Mouse (Mus musculus) midbrain, embryonic 10.5 days (tissue): ENCODE results near the gene Grm1. TPM values are rescaled to one million over a fixed set of nuclear protein-coding genes. Genes with fewer than 3 reads are reported as not detected.
"Not testable (repeated sequence)": the region's sequence is repeated elsewhere in the genome, so short reads cannot be mapped to it uniquely, and the experiment has no call there.

Experiments used
- DNase-seq: peaks from one replicate; pipeline ENCODE4 v3.0.0-alpha.2; 2017; ENCODE audit warnings: low spot score
- H3K27ac ChIP-seq: fragments of 300-500 bp; sonication (generic); replicated peaks from 2 replicates; pipeline ENCODE4 v1.5.1; 2016; ENCODE audit warnings: mild to moderate bottlenecking
- H3K27me3 ChIP-seq: fragments of 300-500 bp; sonication (generic); 2 replicates; pipeline ENCODE4 v1.6.1; 2016; ENCODE audit warnings: low read depth, mild to moderate bottlenecking; ENCODE audit not compliant: poor library complexity, severe bottlenecking
- H3K36me3 ChIP-seq: fragments of 300-500 bp; sonication (generic); 2 replicates; pipeline ENCODE4 v1.6.1; 2016; ENCODE audit warnings: mild to moderate bottlenecking, moderate library complexity
- H3K4me1 ChIP-seq: fragments of 300-500 bp; sonication (generic); 2 replicates; pipeline ENCODE4 v1.6.1; 2016
- H3K4me3 ChIP-seq: fragments of 300-500 bp; sonication (generic); 2 replicates; pipeline ENCODE4 v1.5.1; 2016; ENCODE audit warnings: mild to moderate bottlenecking, moderate library complexity
- H3K9me3 ChIP-seq: fragments of 300-500 bp; sonication (generic); replicated peaks from 2 replicates; pipeline ENCODE4 v1.6.1; 2016; ENCODE audit warnings: mild to moderate bottlenecking
- WGBS: fragments of 180-500 bp; shearing (Covaris S2); methylation state at CpG from one replicate; pipeline ENCODE4 v1.1.7; 2016; 5-methylcytosine and 5-hydroxymethylcytosine counted together
- polyA plus RNA-seq: library from polyadenylated mRNA; unstranded; fragments of >200 nt; fragmentation: Nextera tagmentation; extraction: Ambion mirVana; gene quantifications from 2 replicates; pipeline ENCODE4 v1.2.1, GENCODE M21; 2016

Grm1 gene
- 0.01 and 0.09 TPM in 2 replicates for polyA plus RNA-seq

DNA sequence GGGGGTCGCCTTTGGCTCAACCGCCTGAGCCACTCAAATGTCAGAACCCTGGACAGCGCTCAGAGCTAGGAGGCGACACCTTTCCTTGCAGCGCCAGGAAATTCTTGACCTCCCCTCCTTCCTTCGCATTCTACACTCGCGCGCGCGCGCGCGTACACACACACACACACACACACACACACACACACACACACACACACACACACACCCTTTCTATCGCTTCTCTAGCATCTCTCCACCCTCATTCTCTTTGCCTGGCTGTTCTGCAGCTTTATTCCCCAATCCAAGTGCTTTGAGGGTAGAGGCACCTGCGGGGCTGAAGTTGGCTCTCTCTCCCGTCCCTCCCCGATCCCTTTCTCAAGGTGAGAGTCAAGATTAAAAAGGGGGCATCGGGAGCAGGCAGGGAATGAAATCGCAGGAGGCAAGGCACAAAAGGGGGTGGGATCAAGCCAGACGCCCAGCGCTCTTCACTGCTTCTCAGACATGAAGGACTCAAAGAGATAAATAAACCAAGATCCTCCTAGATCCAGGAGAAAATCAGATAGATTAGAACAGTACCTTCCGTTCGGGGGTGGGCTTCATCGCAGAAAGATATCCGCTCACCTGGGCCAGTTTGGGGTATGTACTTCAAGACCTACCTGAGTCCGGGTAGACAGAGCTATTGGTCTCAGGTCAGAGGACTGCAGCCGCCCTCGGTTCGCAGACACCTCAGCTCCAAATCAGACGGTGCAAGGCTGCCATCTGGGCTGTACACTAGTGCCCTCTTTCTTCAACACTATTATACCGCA is at the start of gene Grm1:
Grm1 (minus strand) TSS at position 746 of the 788 bp plus-strand sequence.
- Histone ChIP-seq H3K4me3 (peak within 1 kb of the TSS; percentile 41), H3K27me3 (peaks cover 45% of the 10 kb centered on the region)
- 2% methylated on average over 26 of the region's 32 CpGs for WGBS

GRCm38 (mm10) chr10:11121781-11122180 is 39.6 kb upstream of the Grm1 start:
- WGBS: 90% methylated on average over 2 of the region's 2 CpGs

More for the DNA sequence above, at the start of gene Grm1:
- Histone ChIP-seq H3K9me3 (no peaks in the 10 kb centered on the region), H3K4me1 (peaks cover 23% of the 10 kb centered on the region), H3K36me3 (no peaks in the 10 kb centered on the region), H3K27ac (no peak within 1 kb of the TSS)
- DNase-seq: peak; percentile 57

DNA sequence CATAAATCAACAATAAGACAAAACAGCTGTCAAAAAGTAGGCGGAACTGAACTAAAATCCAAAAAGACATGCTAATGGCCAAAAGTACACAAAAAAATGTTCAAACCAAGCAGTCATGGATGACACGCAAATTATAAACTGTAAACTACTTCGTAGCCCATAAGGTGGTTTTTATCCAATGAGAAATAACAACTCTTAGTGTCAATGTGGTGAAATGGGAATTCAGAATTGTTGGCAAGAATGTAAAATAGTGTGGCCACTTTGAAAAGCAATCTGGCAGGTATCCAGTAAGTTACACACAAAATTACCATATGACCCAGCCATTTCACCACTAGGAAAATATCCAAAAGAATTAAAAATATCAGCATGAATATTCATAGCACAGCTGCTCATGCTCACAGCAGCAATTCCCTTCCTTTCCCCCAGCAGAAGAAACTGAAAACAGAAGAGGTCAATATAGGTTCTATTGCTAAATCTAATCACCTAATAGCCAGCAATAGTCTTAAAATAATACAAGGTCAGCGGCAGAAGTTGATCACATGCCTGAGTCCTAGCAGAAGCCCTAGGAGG is 16.4 kb upstream of the Grm1 start:
- no peaks in the 10 kb centered on the region for H3K4me1 ChIP-seq
- no peak overlapping the region for H3K4me3 ChIP-seq
- no peaks in the 10 kb centered on the region for H3K36me3 ChIP-seq
- no peaks in the 10 kb centered on the region for H3K27me3 ChIP-seq
- WGBS: 92% methylated on average over 4 of the region's 4 CpGs
- H3K27ac ChIP-seq: no peak overlapping the region
- no peak for DNase-seq
- no peaks in the 10 kb centered on the region for H3K9me3 ChIP-seq

More at GRCm38 (mm10) chr10:11121781-11122180, 39.6 kb upstream of the Grm1 start:
- H3K27ac ChIP-seq: no peak overlapping the region
- H3K27me3 ChIP-seq: no peaks in the 10 kb centered on the region
- no peaks in the 10 kb centered on the region for H3K9me3 ChIP-seq
- H3K36me3 ChIP-seq: no peaks in the 10 kb centered on the region
- H3K4me1 ChIP-seq: no peaks in the 10 kb centered on the region
- DNase-seq: no peak
- no peak overlapping the region for H3K4me3 ChIP-seq

GRCm38 (mm10) chr10:11086348-11086747 is 4.2 kb upstream of the Grm1 start:
- H3K9me3 ChIP-seq: no peaks in the 10 kb centered on the region
- peaks cover 18% of the 10 kb centered on the region for H3K27me3 ChIP-seq
- H3K4me1 ChIP-seq: peaks cover 7% of the 10 kb centered on the region
- 91% methylated on average over 3 of the region's 3 CpGs for WGBS
- H3K4me3 ChIP-seq: no peak overlapping the region
- no peak overlapping the region for H3K27ac ChIP-seq
- no peaks in the 10 kb centered on the region for H3K36me3 ChIP-seq
- DNase-seq: no peak

DNA sequence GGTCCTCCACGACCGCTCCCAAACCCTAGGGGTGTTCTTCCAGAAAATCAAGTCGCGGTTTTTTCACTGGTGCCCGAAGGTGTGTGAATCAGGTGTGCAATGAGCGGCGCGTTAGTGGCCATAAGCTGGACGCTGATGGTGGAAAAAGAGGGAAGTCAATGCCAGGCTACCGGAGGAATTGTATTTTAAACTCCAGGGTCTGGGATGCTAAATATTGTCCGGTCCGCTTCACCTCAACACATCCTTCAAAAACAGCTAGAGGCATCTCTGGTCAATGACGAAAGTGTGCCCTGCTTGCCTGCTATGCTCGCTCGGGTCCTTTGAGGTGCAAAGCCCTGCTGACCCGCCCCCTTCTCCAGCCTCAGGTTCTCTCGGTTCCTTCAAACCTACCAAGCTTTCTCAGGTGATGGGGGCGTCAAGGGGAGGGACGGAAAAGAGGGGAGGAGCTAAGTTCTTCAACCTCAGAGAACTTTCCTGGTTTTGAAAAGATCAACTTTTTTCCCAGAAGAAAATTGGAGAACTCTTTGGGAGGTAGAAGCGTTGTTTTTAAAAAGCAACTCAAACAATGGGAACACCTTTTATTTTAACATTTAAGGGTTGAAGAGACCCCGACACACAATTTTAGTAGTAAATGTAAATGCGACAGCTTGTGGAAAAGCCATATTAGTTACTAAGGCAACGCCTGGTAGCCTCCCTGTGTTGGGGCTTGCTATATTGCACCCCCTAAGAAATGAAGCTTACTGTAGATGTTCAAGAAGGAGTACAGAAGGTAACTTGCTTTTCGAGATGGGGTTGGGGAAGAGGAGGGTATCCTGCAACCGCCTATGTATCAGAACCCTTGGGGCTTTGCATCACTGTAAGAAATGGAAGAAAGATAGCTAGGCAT is 1.2 kb downstream of the Grm1 start:
- Histone ChIP-seq H3K27ac (no peak overlapping the region), H3K4me3 (peak overlapping the region; percentile 43), H3K9me3 (no peaks in the 10 kb centered on the region), H3K4me1 (peaks cover 23% of the 10 kb centered on the region), H3K36me3 (no peaks in the 10 kb centered on the region), H3K27me3 (peaks cover 45% of the 10 kb centered on the region)
- no peak for DNase-seq
- WGBS: 11% methylated on average over 25 of the region's 25 CpGs

GRCm38 (mm10) chr10:11080013-11080724 is 2.0 kb downstream of the Grm1 start:
- H3K27ac ChIP-seq: no peak overlapping the region
- peaks cover 23% of the 10 kb centered on the region for H3K4me1 ChIP-seq
- no peaks in the 10 kb centered on the region for H3K36me3 ChIP-seq
- peak overlapping the region; percentile 43 for H3K4me3 ChIP-seq
- peak; percentile 26 for DNase-seq
- no peaks in the 10 kb centered on the region for H3K9me3 ChIP-seq
- 10% methylated on average over 33 of the region's 33 CpGs for WGBS
- peaks cover 45% of the 10 kb centered on the region for H3K27me3 ChIP-seq

DNA sequence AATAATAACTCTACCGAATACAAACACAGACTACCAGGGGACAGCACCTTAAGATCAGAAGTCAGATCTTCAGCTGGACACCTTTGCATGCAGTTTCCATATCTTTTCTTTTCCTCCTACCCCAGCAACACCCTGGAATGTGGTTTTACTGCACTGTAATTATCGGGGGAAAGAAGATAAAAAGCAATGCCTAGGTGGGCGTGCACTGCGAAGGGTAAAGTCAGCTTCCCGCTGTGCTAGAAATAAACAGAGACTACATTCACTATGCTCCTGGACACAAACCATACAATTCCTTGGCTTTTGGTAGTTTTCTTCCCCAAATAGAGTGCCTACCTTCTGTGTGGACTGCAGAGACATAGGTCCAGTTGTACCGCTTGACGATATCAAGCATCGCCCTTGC is 2.6 kb downstream of the Grm1 start:
- H3K4me1 ChIP-seq: peaks cover 23% of the 10 kb centered on the region
- no peak for DNase-seq
- H3K9me3 ChIP-seq: no peaks in the 10 kb centered on the region
- 85% methylated on average over 8 of the region's 8 CpGs for WGBS
- H3K27ac ChIP-seq: no peak overlapping the region
- no peak overlapping the region for H3K4me3 ChIP-seq
- H3K27me3 ChIP-seq: peaks cover 45% of the 10 kb centered on the region
- H3K36me3 ChIP-seq: no peaks in the 10 kb centered on the region

DNA sequence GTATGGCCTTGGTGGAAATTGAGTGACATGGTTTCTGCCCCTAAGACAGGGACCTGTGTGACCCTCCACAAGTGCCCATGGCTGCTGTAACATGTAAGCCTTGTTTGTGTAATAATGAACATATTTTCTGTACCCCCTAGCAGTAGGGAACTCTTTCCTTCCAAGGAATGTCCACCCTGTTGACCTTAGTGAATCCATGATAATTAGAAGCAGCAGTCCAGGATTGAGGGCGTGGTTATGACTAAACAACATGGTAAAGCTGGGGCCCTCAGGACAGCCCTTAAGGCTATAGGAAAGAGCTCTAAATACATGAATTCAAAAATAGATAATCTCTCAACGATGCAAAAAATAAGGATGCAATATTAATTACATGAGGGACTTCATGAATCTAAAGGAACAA is 17.0 kb downstream of the Grm1 start:
- Histone ChIP-seq H3K27me3 (no peaks in the 10 kb centered on the region), H3K9me3 (no peaks in the 10 kb centered on the region), H3K36me3 (no peaks in the 10 kb centered on the region), H3K27ac (no peak overlapping the region), H3K4me3 (no peak overlapping the region), H3K4me1 (no peaks in the 10 kb centered on the region)
- no peak for DNase-seq
- WGBS: 75% methylated on average over 2 of the region's 2 CpGs

DNA sequence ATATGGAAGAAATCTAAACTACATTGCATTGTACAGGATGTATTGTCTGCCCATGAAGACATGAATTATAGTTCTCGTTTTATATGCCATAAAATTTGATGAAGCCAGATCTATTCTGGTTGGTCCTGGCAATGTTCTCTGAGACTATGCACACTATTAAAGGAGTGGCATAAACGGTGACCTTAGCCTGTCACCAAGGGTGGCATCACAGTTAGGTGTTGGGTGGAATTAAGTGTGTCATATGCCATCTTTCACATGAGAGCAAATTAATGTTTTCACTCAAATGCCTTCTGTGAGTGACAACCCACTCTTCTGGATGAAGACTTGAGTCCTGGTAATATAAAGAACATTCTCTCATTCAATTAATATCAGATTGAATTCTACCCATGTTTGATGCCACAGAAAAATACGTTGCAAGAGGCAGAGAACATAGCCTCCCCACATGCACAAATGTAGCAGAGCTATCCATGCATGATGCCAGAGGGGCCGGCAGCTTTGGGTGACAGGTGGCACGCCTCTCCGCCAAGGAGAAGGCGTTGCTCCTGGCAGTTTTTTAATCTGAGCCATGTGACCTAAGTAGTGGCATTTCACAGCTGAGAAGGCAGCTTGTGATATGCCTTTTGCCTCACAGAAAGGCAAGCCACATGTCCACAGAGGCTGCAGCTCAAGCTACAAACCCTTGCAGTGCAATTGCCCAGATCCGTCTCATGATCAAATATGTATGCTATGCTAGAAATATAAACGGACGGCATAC is 20.7 kb downstream of the Grm1 start:
- Histone ChIP-seq H3K4me1 (no peaks in the 10 kb centered on the region), H3K9me3 (no peaks in the 10 kb centered on the region), H3K36me3 (no peaks in the 10 kb centered on the region), H3K27ac (no peak overlapping the region), H3K4me3 (no peak overlapping the region), H3K27me3 (no peaks in the 10 kb centered on the region)
- 85% methylated on average over 10 of the region's 10 CpGs for WGBS
- DNase-seq: no peak

GRCm38 (mm10) chr10:11049361-11049760 is 32.8 kb downstream of the Grm1 start:
- no peak overlapping the region for H3K4me3 ChIP-seq
- no peak for DNase-seq
- no peaks in the 10 kb centered on the region for H3K27me3 ChIP-seq
- H3K4me1 ChIP-seq: no peaks in the 10 kb centered on the region
- no peak overlapping the region for H3K27ac ChIP-seq
- WGBS: 87% methylated on average over 7 of the region's 7 CpGs
- no peaks in the 10 kb centered on the region for H3K36me3 ChIP-seq
- no peaks in the 10 kb centered on the region for H3K9me3 ChIP-seq

GRCm38 (mm10) chr10:11045421-11045820 is 36.7 kb downstream of the Grm1 start:
- not testable (repeated sequence) for H3K4me1 ChIP-seq, H3K27ac ChIP-seq, DNase-seq, H3K9me3 ChIP-seq, H3K27me3 ChIP-seq, H3K4me3 ChIP-seq, H3K36me3 ChIP-seq
- WGBS: 67% methylated on average over 13 of the region's 13 CpGs
